9 mouse cellular contexts compared by ENCODE assay signal in the genomic region with DNA sequence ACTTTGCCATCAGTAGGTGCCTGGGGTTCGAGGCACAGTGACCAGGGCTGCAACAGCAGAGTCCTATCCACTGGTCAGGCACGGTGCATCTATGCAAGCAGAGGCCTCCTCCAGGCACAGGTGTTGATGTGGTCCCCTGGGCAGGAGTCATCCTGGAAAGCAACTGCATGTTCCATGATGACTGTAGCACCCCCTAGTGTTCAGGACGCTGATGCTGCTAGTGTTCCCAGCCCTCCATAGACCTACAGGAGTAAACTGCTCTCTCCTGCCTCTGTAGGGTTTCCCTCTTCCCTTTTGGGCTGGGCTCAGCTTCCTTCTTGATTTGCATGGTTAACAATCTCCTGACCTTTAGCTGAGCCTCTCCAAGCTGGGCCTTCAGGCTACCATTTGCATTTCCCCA.
A peak's percentile ranks its signal among the peaks of the same experiment; 100 is the strongest.
DNase-seq lines count a peak whose midpoint lies in the region; ATAC-seq and TF ChIP-seq lines count a peak whose summit lies in the region.
"Had no signal": no experiment of that assay in that cellular context is flagged by ENCODE, and none has a peak within 500 bp of the region (broad histone marks: within the 10 kb centered on the region; RNA-seq: fewer than 3 reads in every experiment).

No protein-coding gene starts in this region.

- ATAC-seq in hindbrain, embryonic 13.5 days (ENCODE audit: low FRiP score), result no peak

- peak; percentile 53 for DNase-seq in hindbrain, embryonic 10.5 days (ENCODE audit: low spot score)
- DNase-seq in brain, adult 2 months (ENCODE audit: low read depth, low spot score), result peak; percentile 84
- peak; percentile 59 for DNase-seq in kidney, adult 2 months
- DNase-seq in left cerebral cortex, postnatal 36 days (ENCODE audit: low spot score in 2 of 2), result peak; percentile 31 to 43
- no peak for DNase-seq in spleen, adult 12 weeks (ENCODE audit: low spot score)

- TF ChIP-seq CTCF in embryonic fibroblast, embryonic 13.5 days (IDR thresholded peaks at IDR 0.05; ENCODE audit: borderline replicate concordance, insufficient read depth, low read length), result peak; percentile 65; the same call in 1 of the 2 replicates
- peak; percentile 88 for TF ChIP-seq CTCF in kidney, adult 2 months (conservative IDR thresholded peaks at IDR 0.05; ENCODE audit: insufficient read depth, insufficient read length, low read depth, low read length)
- peak; percentile 38; the same call in 1 of the 2 replicates for TF ChIP-seq CTCF in olfactory bulb, adult 2 months (IDR thresholded peaks at IDR 0.05; ENCODE audit: insufficient read depth, low read depth, low read length)

- WGBS in hindbrain, embryonic 10.5 days, result 34% methylated on average over 3 of the region's 3 CpGs
- 32% methylated on average over 3 of the region's 3 CpGs for WGBS in hindbrain, embryonic 13.5 days
- 29% methylated on average over 3 of the region's 3 CpGs for WGBS in kidney, adult 2 months
- WGBS in olfactory bulb, adult 2 months, result 50% methylated on average over 3 of the region's 3 CpGs

- H3K9ac ChIP-seq in hindbrain, embryonic 13.5 days, result no peak overlapping the region
- H3K9ac ChIP-seq: limb, embryonic 13.5 days had no signal

- H3K4me1 ChIP-seq in hindbrain, embryonic 10.5 days (replicated peaks), result peaks cover 13% of the 10 kb centered on the region
- peaks cover 7% of the 10 kb centered on the region for H3K4me1 ChIP-seq in hindbrain, embryonic 13.5 days (replicated peaks)
- no peaks in the 10 kb centered on the region for H3K4me1 ChIP-seq in embryonic fibroblast, embryonic 13.5 days (ENCODE audit: control insufficient read depth, insufficient read depth, low read length)
- H3K4me1 ChIP-seq in kidney, adult 2 months (ENCODE audit: control insufficient read depth, insufficient read depth, low read length), result no peaks in the 10 kb centered on the region
- H3K4me1 ChIP-seq in olfactory bulb, adult 2 months (ENCODE audit: control insufficient read depth, insufficient read depth, low read length), result no peaks in the 10 kb centered on the region
- H3K4me1 ChIP-seq: limb, embryonic 13.5 days had no signal

- intact Hi-C loops in left cerebral cortex, postnatal 36 days (cut with DNase I), result loop anchor here (10.0 kb wide), 1 partner anchor 230 kb away; a partner anchor contains a TSS

- no peak overlapping the region for H3K27ac ChIP-seq in hindbrain, embryonic 10.5 days
- H3K27ac ChIP-seq in hindbrain, embryonic 13.5 days, result no peak overlapping the region
- no peak overlapping the region for H3K27ac ChIP-seq in embryonic fibroblast, embryonic 13.5 days (ENCODE audit: insufficient read depth, low read length)
- no peak overlapping the region for H3K27ac ChIP-seq in kidney, adult 2 months (ENCODE audit: insufficient read depth, low read depth, low read length)
- H3K27ac ChIP-seq in olfactory bulb, adult 2 months (ENCODE audit: insufficient read depth, low read depth, low read length), result no peak overlapping the region
- H3K27ac ChIP-seq: limb, embryonic 13.5 days had no signal

- H3K36me3 ChIP-seq in hindbrain, embryonic 10.5 days, result peaks cover 21% of the 10 kb centered on the region
- H3K36me3 ChIP-seq in hindbrain, embryonic 13.5 days, result no peaks in the 10 kb centered on the region
- H3K36me3 ChIP-seq in kidney, adult 2 months (ENCODE audit: control insufficient read depth, insufficient read depth, low read length), result peaks cover 2% of the 10 kb centered on the region; the same call in 1 of the 2 replicates

- H3K9me3 ChIP-seq in hindbrain, embryonic 10.5 days, result no peaks in the 10 kb centered on the region
- H3K9me3 ChIP-seq in hindbrain, embryonic 13.5 days, result no peaks in the 10 kb centered on the region
- H3K9me3 ChIP-seq: limb, embryonic 13.5 days had no signal

- H3K4me2 ChIP-seq in hindbrain, embryonic 13.5 days, result no peak overlapping the region
- H3K4me2 ChIP-seq: limb, embryonic 13.5 days had no signal

- H3K27me3 ChIP-seq in hindbrain, embryonic 10.5 days (ENCODE audit: insufficient read depth, poor library complexity, severe bottlenecking), result no peaks in the 10 kb centered on the region
- no peaks in the 10 kb centered on the region for H3K27me3 ChIP-seq in hindbrain, embryonic 13.5 days
- no peaks in the 10 kb centered on the region for H3K27me3 ChIP-seq in kidney, adult 2 months (replicated peaks; ENCODE audit: control insufficient read depth, insufficient read depth, low read length)
- H3K27me3 ChIP-seq: limb, embryonic 13.5 days had no signal

- TF ChIP-seq POLR2A in embryonic fibroblast, embryonic 13.5 days (IDR thresholded peaks at IDR 0.05; ENCODE audit: low read depth, low read length), result no peak
- TF ChIP-seq POLR2A in kidney, adult 2 months (IDR thresholded peaks at IDR 0.05; ENCODE audit: low read depth, low read length), result no peak
- TF ChIP-seq POLR2A in olfactory bulb, adult 2 months (IDR thresholded peaks at IDR 0.05; ENCODE audit: insufficient read depth, low read depth, low read length), result no peak

- no peak overlapping the region for H3K4me3 ChIP-seq in hindbrain, embryonic 10.5 days
- H3K4me3 ChIP-seq in hindbrain, embryonic 13.5 days, result no peak overlapping the region
- H3K4me3 ChIP-seq in embryonic fibroblast, embryonic 13.5 days (ENCODE audit: insufficient read depth, low read length), result no peak overlapping the region
- no peak overlapping the region for H3K4me3 ChIP-seq in kidney, adult 2 months (ENCODE audit: insufficient read depth, low read depth, low read length)
- no peak overlapping the region for H3K4me3 ChIP-seq in olfactory bulb, adult 2 months (ENCODE audit: insufficient read depth, low read depth, low read length)
- H3K4me3 ChIP-seq: limb, embryonic 13.5 days had no signal

Comparison
In these comparisons a context has a peak if more than half of its experiments do, and no peak if none do; other contexts are left out.
1. CTCF ChIP-seq: peak in every context shown above with its lines; median percentile 88 in kidney, adult 2 months; 65 in embryonic fibroblast, embryonic 13.5 days; 38 in olfactory bulb, adult 2 months.